Mouse (Mus musculus) spleen, postnatal 4 days (tissue): ENCODE measurements around the gene C5ar1.
"Not testable (repeated sequence)": the region's sequence is repeated elsewhere in the genome, so short reads cannot be mapped to it uniquely, and the experiment has no call there.

Source experiments
- DNase-seq, 2 experiments: peaks; one replicate each; pipeline ENCODE4 v3.0.0; 2022; ENCODE audit warnings: low spot score in 2 of 2

C5ar1 gene

DNA sequence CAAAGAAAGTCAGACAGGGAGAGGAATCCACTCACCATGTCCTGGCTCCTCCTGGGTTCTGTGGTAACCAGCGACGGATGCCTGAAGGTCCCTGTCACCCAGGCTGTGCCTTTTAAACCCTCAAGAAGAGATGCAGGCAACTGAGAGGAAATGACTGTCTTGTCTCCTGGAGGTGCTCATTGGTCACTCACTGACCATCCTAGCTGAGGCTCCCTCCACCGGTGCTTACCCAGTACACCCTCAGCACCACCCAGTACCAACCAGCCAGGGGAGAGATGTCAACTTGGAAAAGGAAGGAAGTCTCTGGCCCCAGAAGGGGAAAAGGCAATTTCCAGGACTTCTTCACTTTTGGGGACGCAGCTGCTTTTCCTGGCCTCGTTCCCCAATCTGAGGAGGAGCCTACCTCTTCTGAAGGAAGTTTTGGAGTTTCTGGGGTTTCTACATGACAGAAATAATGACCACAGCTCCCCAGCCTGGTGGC, at the start of gene C5ar1:
Gene C5ar1, minus strand, starts transcription at position 431 of the 481 bp plus-strand sequence.
- no peak for DNase-seq

DNA sequence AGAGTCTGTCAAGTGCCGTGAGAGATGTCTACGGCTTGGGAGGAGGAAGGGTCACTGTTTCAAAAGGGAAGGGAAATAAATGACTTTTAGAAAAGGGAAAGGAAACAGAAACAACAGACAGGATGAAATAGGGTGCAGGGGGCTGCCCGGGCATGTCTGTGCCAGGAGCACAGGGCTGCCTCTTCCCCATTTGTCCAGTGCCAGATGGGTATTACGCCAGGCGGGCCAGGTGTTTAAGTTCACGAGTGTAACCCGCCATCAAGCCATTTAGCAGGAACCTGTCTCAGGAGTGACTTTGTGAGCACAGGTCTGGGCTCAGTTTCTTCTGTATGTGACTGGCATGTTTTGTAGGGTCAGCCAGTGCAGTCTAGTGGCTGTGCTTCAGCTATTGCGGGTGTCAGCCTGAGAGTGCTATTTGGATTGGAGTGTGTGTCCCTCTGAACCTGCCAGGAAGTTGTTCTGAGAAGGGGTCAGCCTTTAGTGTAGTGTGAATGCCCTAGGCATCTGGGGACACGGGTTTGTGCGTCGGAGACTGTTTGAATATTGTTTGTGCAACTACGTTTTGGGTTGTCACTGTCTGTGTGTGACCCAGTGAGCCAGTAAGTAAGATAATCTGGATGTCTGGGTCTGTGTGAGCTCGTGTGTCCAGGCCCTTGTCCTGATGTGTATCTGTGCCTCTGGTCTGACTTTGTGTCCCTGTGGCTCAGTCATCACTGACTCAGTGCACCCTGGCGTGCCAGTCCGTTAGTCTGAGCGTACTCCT, 49.4 kb upstream of the C5ar1 start:
- no peak for DNase-seq

DNA sequence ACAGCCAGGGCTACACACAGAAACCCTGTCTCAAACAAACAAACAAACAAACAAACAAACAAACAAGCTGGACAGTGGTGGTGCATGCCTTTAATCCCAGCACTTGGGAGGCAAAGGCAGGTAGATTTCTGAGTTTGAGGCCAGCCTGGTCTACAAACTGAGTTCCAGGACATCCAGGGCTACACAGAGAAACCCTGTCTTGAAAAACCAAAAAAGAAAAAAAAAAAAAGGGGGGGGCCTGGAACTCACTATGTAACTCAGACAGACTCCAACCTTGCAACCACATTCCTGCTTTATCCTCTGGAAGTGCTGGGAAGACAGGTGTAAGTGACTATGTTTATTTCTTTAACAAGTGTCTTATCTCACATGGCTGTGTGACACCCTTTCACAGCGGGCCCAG, 48.8 kb upstream of the C5ar1 start, which contains the start of gene Bbc3:
Gene Bbc3, plus strand, starts transcription at position 301 of the 400 bp plus-strand sequence.
- DNase-seq, result not testable (repeated sequence)

DNA sequence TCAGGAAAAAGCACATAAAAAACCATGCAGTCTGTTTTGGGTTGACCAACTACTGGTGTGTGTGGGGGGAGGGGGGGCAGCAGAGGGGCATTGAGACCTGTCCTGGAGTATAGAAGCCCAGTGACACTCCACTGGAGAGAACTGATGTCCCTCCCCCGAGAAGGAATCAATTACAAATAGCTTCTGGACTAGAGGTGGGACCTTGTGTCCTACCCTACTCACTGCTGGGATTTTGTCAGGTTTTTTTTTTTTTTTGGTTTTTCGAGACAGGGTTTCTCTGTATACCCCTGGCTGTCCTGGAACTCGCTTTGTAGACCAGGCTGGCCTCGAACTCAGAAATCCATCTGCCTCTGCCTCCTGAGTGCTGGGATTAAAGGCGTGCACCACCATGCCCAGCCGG, 47.8 kb upstream of the C5ar1 start:
- not testable (repeated sequence) for DNase-seq

DNA sequence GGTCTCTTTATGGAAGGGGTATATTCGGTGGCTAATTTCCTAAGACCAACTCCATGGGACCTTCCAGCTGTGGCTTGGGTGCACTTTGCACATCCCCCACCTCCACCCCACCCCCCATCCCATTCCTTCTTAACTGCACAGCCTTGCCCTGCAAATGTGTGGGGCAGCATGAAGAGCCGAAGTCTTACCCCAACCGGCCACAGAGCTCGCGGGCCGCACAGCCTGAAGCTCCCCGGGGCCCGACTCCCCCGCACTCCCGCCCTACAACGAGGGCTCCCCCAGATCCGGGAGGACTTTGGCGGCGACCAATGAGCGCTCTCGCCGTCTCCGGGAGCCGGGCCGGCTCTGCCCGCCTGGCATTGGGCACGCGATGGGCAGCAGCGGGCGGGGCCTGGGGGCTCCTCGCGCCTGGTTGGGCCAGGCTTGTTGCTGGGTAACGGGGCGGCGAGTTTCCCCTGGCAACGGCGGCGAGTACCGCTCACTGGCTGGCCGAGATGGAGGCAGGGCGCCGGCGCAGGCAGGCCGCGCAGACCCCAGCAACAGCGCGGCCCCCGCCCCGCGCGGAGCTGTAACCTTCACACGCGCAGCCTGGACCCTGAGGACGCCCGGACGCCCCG, 40.2 kb upstream of the C5ar1 start:
- DNase-seq, result peak; percentile 72 to 81

DNA sequence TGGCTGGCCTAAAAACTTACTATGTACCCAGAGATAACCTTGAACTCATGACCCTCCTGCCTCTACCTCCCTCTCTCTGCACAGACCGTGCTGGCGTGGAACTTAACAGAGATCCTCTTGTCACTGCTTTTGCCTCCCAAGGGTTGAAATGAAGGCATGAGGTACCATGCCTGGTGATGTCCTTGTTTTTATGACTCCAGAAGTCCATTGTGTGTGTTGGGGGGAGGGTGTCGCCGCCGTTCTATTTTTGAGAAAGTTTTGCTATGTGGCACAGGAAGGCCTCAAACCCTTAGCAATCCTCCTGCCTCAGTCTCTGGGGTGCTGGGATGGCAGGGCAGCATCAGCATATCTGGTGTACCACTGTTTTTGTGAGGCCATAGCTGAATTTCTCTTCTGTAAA, 39.6 kb upstream of the C5ar1 start:
- DNase-seq, result no peak

DNA sequence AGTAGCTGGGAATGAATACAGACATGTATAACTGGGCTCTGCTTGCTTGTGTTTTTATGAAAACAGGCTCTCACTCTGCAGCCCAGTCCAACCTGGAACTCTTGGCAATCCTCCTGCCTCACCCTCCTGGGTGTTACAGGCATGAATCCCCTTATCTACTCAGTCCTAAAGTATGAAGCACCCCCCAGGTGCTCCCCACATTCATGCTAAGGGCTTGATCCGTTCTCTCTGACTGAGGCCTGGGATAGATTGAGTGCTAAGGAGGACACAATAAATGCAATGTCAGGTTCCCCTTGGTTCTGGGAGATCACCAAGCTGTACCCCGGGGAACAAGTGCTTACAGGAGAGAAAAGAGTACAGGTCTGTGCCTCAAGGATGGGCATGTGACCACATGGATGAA, 38.3 kb upstream of the C5ar1 start:
- no peak for DNase-seq

DNA sequence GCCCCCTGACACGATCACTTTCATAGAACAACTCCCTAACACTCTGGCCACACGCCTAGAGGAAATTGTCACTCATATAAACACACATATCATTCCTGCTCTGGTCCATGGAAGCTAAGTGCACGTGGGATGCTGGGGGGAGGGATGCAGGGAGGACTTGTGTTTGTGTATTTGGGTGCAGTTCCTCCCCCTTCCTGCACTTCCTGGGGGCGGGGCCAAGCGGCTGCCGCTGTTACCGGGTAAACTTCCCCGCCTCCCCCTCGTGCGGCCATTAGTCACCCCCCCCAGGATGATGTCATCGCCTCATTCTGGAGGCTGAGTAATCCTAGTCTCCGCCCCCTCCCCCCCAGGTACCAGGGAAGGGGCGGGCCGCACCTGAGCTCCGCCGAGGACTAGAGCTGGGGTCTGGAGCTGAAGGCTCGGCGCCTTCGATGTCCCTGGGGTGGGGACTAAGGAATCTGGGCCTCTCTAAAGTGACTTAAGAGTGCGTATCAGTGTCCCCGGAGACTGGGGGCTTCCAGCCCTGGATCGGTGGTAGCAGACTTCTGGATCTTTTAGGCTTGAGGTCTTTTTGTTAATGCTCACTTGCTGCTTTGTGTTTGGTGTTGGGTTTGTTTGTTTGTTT, 37.5 kb upstream of the C5ar1 start:
- DNase-seq, result peak; percentile 85 to 91

DNA sequence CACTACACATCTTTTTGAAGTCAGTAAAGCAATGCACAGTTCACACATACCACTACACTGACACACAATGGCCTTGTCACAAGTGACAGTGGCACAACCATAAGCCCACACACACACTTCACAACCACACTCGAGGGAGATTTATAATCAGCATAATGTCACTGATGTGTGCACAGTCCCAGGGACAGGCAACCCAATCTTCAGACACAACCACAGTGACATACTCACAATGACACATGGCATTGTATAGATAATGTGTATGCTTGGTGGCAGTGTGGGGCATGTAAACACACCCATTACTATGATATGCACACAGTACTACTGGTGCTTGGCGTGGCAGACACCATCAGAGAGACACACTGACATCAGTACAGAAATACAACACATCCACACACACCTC, 36.8 kb upstream of the C5ar1 start:
- no peak for DNase-seq

DNA sequence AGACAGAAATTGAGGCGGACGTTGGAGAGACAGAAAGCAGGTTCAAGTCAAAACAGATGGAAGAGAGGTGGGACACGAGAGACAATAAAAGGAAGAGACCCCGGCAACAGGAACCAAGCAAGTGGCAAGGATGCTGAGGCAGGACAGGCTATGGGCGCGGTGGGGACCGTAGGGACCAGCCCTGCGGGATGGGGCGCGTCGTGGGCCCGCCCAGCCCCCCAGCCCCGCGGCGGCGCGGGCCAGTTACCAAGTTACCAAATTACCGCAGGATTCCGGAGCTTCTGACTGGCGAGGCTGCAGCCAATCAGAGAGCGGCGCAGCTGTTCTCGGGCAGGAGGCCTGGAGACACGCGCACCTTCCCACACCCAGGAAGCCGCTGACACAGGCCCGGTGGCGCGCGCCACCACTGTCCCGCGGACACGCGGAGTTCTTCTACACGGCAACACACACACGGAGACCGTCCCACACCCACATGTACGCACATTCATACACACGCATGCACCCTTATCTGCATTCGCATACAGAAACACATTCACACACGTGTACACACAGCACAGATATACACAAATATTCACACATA, 36.1 kb upstream of the C5ar1 start:
- DNase-seq, result peak; percentile 81 to 86

DNA sequence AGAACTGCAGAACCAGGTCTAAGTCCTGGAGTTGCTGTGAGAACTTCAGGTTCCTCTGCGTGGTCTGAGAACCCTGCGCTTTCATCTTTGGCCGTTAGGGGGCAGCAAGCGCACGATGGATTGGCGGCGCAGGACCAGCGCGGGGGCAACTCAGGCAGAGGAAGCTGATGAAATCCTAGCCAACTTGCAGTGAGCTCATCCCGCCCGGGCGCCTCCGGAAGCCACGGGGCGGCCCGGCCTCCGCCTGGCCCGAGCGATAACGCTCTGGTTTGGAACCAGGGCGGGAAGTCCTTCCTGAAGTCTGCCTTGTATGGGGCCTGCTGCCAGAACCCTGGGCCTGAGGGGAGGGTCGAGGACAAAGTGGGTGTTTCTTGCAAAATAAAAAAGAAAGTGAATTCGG, 35.5 kb upstream of the C5ar1 start:
- peak; percentile 97 to 99 for DNase-seq

DNA sequence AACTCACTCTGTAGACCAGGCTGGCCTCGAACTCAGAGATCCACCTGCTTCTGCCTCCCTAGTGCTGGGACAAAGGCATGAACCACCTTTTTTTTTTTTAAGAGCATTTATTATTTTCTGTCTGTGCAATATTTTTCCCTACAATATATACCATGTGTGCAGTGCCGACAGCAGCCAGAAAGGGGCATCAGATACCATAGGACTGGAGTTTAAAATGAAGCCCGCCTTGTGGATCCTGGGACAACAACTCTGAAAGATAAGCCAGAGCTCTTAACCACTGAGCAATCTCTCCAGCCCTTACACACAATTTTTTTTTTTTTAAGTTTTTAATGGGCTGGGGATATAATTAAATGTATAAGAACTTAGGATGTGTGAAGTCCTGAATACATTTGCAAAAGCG, 35.0 kb upstream of the C5ar1 start:
- DNase-seq, result peak; percentile 69 to 73

DNA sequence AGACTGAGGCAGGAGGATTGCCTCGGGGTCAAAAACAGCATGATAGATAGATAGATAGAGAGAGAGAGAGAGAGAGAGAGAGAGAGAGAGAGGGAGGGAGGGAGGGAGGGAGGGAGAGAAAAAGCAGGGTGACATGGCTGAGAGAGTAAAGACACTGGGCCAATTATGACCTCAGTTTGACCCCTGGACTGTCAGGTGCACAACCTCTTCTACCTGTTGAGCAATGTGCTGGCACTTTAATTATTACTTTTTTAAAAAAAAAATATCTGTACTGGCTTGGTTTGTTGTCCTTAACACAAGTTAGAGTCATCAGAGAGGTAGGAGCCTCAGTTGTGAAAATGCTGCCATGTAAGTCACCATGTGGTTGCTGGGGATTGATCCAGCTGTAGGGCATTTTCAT, 28.5 kb upstream of the C5ar1 start:
- DNase-seq, result no peak

DNA sequence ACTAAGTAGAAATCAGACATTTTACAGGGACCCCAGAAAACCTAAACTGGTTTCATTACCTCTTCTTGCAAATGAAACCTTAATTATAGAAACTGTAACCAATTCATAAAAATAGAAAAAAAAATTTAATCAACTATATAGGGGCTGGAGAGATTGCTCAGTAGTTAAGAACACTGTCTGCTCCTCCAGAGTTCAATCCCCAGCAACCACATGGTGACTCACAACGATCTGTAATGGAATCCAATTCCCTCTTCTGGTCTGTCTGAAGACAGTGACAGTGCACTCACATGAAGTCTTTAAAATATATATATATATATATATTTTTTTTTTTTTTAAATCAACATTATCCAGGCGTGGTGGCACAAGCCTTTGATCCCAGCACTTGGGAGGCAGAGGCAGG, 27.7 kb upstream of the C5ar1 start:
- DNase-seq, result no peak

DNA sequence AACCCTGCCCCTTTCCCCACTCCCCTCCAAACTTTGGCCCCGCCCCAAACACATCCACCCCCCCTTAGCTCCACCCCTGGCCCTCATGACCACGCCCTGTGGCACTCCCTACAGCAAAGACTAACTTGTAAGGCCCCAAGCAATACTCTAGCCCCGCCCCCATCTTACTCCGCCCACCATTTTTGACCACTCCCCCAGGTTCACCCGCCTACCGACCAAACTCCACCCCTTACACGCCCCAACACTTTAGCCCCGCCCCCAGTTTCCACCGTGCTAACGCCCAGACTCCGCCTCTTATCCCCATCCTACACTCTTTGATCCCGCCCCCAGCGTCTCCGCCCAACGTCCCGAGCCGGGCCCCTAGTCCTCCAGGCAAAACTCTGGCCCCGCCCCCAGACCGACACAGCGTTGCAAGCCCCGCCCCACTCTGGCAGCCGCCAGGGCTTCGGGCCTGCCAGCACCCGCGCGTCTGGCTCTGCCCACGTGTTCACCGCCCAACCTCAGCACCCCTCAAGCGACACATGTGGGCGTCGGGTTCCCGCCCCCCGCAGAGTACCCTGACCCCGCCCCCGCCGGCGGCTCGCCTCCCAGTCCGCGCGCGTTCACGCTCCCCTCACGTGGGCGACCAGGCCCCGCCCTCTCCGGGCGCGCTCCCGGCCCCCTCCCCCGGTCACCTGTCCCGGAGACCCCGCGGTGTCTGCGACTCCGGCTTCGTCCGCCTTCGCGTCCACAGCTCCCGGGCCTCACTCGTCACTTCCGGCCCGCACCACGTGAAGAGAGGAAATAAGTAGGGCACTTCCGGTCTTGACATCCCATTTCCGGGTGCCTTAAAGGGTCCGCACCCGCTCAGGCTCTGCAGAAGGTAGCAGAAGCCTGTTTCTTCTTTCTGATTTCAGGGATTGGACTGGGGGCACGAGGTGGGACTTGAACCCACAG, 27.0 kb upstream of the C5ar1 start, which contains the start of gene Ccdc9:
Gene Ccdc9, minus strand, starts transcription at position 770 of the 936 bp plus-strand sequence.
- DNase-seq, result peak; percentile 100

DNA sequence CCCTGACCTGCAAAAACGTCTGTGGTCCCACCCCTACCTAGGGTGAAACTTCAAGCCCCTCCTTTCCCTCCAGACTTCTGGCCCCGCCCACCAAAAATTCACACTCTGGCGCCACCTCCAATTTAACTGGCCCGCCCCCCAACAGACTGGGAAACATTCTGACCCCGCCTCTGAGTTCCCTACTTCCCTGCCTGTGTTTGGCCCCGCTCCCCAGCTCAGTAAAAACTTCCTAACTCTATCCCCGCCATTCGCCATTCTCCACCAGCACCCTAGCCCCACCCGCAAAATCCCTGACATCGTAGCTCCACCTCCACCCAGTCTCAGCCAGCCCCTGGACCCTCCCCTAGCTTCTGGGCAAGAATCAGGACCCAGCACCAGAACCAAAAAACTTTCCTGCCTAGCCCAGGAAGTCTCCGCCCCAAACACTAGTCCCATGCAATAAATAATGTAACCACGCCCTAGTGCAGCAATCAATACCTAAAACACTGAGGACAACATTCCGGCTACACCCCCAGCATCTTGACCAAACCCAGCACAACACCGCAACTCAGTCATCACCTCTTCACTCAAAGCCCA, 26.2 kb upstream of the C5ar1 start:
- peak; percentile 74 to 83 for DNase-seq

DNA sequence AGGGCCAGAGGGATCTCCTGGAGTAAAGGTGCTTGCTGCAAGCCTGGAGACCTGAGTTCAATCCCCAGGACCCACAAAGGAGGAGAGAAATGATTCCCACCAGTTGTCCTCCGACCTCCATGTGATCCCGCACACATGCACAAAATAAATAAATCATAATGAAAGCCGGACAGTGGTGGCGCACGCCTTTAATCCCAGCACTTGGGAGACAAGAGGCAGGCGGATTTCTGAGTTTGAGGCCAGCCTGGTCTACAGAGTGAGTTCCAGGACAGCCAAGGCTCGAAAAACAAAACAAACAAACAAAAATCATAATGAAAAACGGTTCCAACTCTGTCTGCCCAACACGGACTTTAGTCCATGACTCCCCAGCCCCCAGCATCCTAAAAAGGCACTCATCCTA, 25.6 kb upstream of the C5ar1 start:
- peak in 1 of 2 experiments; percentile 55 for DNase-seq

DNA sequence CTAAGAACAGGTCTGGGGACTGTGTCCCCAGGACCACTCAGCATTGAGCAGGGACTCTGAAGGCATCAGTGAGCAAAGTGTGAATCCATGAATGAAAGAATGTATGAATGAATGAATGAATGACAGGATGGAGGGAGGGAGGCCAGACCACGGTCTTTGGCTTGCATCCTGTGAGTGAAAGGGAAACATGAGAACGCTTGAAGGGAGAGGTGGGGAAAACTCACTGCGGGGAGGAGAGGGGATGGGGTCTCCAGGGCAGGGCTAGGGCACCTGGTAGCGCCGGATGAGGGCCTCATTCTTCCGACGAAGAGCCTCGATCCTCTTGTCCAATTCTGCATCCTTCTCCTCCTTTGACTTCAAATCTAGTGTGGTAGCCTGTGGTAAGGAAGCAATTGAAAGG, 24.7 kb upstream of the C5ar1 start:
- no peak for DNase-seq

DNA sequence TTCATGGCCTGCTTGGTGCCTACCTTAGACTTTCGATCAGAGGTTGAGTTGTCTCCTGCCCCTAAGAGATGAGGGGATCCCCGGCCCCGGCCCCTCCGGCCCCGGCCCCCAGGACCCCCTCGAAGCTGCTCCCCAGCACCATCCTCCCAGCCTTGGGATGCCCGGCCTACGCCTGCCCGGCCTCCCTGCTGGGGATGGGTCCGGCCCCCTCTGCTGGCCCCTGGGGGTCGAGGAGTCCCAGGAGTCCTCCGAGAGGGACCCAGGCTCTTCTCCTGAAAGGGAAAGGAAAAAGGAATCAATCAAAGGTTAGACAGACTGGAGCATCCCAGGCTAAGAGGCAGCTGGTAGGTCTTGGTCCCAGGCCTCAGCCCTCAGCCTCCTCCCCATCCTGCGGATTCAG, 23.0 kb upstream of the C5ar1 start:
- DNase-seq, result peak in 1 of 2 experiments; percentile 61

DNA sequence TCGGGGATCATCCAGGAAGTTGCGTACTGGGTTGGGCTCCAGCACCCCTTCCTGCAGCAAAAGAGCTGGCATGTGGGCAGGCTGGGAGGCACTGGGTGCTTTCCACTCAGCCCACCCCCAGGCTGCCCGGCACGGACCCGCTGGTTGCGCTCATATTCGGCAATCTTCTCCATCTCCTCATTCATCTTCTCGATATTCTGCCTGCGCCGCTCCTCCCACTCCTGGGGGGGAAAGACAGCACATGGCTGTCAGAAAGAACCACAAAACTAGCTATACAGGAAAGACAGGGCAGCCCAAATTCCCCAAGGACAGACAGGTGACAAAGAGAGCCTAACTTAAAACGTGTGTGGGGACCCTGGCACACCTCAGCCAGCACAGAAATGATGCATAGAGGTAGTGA, 21.4 kb upstream of the C5ar1 start:
- DNase-seq, result peak in 1 of 2 experiments; percentile 67
